Mouse (Mus musculus) brain, embryonic 18.5 days (tissue): Measurements from ENCODE around the gene Haus2.

Experiments
- DNase-seq: peaks from one replicate; pipeline ENCODE4 v3.0.0-alpha.2; 2012; ENCODE audit warnings: low read depth, low spot score

Gene Haus2

DNA sequence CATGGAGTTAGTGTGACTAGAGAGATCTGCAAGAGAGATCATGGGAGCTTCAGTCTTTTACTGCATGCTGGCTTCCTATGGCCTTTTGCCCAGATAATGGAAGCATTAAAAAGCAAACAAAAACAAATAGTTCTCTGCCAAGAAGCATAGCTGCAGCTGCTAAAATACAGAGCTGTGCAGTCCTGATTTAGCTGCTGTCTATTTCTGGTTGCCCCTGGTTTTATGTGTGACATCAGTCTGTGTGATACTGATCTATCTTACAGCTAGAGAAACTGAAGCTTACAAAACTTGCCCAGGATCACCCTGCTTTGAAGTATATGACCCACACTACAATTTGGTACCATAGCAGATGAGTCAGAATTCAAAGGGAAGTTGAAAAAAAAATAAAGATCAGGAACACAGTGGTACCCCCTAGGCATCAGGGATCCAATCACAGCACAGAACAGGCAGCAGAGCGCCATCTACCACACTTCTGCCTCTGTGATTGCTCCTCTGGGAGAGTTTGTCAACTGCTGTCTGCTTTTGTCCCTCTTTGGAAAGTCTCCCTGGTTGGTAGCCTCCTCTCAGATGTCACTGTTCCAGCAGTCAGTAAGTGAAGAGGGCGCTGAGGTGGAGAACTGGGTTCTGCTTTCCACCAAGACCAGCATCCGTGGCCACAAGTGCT, 54.4 kb downstream of the Haus2 start:
- DNase-seq = no peak

DNA sequence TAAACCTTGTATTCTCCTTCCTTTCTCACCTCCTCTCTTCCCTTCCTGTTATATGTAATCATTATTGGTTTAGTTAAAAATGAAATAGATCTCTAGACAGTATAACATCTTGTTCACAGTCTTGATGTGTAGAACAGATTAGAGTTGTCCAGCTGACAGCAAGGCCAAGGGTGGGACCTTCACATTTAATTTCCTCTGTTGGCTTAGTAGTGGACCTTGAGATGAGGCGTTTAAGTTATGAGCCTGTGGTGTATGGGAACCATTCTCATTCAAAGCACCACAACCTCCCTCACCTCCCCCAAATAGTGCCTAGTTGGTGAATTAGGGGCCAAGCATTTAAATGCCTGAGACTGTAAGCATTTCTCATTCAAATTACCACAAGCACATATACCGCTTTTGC, 58.3 kb downstream of the Haus2 start:
- no peak for DNase-seq

GRCm38 (mm10) chr2:120670253-120670652, 61.1 kb downstream of the Haus2 start:
- no peak for DNase-seq
